Mouse (Mus musculus): ENCODE results near the gene Gm49345. TPM values are rescaled to one million over a fixed set of nuclear protein-coding genes. Genes with fewer than 3 reads are reported as not detected.
"Not testable (repeated sequence)": the region's sequence is repeated elsewhere in the genome, so short reads cannot be mapped to it uniquely, and the experiment has no call there.

The Gm49345 gene
- polyA plus RNA-seq (2015; fragmentation: Nextera tagmentation; extraction: Ambion mirVana), result 0.16 and 0.31 TPM in 2 replicates

- WGBS, result under 1% methylated on average over 19 of the region's 19 CpGs
- H3K4me2 ChIP-seq, result peak within 1 kb of the TSS; percentile 56
- H3K27ac ChIP-seq (replicated peaks), result peak within 1 kb of the TSS; percentile 72
- no peaks in the 10 kb centered on the region for H3K36me3 ChIP-seq
- peak within 1 kb of the TSS; percentile 94 for H3K4me3 ChIP-seq
- no peaks in the 10 kb centered on the region for H3K9me3 ChIP-seq
- H3K27me3 ChIP-seq, result no peaks in the 10 kb centered on the region
- peaks cover 10% of the 10 kb centered on the region for H3K4me1 ChIP-seq (replicated peaks)
- peak within 1 kb of the TSS; percentile 73 for H3K9ac ChIP-seq
- peak; percentile 97 for ATAC-seq (ENCODE audit: low FRiP score, low read depth)
Measured at GRCm38 (mm10) chr13:67637294-67638007, at the start of gene Gm49345, which contains the start of gene Zfp729a. TSS of gene Gm49345 (minus strand) at chr13:67637769. TSS of gene Zfp729a (minus strand) at chr13:67637791.

- no peak for ATAC-seq (ENCODE audit: low FRiP score, low read depth)
- Histone ChIP-seq H3K9me3 (no peaks in the 10 kb centered on the region), H3K27me3 (no peaks in the 10 kb centered on the region), H3K4me2 (no peak within 1 kb of the TSS), H3K9ac (no peak within 1 kb of the TSS), H3K36me3 (no peaks in the 10 kb centered on the region), H3K4me1 (replicated peaks) (peaks cover 9% of the 10 kb centered on the region; the same call in 1 of the 2 replicates), H3K27ac (replicated peaks) (no peak within 1 kb of the TSS), H3K4me3 (no peak within 1 kb of the TSS)
- 82% methylated on average over 4 of the region's 4 CpGs for WGBS
Measured at GRCm38 (mm10) chr13:67686971-67687370, 49.4 kb upstream of the Gm49345 start, which contains the start of gene Zfp738. TSS of gene Zfp738 (minus strand) at chr13:67687071.

- peak overlapping the region; percentile 84 for H3K4me2 ChIP-seq
- peak overlapping the region; percentile 65; the same call in 1 of the 2 replicates for H3K27ac ChIP-seq (replicated peaks)
- H3K4me3 ChIP-seq, result peak overlapping the region; percentile 82
- WGBS, result 66% methylated on average over 2 of the region's 2 CpGs
- not testable (repeated sequence) for H3K9me3 ChIP-seq; H3K36me3 ChIP-seq; H3K27me3 ChIP-seq; H3K4me1 ChIP-seq (replicated peaks)
- H3K9ac ChIP-seq, result peak overlapping the region; percentile 69; the same call in 1 of the 2 replicates
- 0 out of 2 replicates have a peak, but pooled peaks have one; percentile 17 for ATAC-seq (ENCODE audit: low FRiP score, low read depth)
Measured at GRCm38 (mm10) chr13:67683841-67684240, 46.3 kb upstream of the Gm49345 start.

- Histone ChIP-seq H3K4me2 (peak overlapping the region; percentile 84), H3K4me3 (peak overlapping the region; percentile 82), H3K27ac (replicated peaks) (peak overlapping the region; percentile 65), H3K9ac (peak overlapping the region; percentile 69)
- H3K4me1 ChIP-seq (replicated peaks); H3K36me3 ChIP-seq; H3K9me3 ChIP-seq; H3K27me3 ChIP-seq: not testable (repeated sequence)
- ATAC-seq (ENCODE audit: low FRiP score, low read depth), result peak; percentile 100
- 12% methylated on average over 16 of the region's 16 CpGs for WGBS
Measured at GRCm38 (mm10) chr13:67682959-67683735, 45.6 kb upstream of the Gm49345 start.

- Histone ChIP-seq H3K9ac (no peak overlapping the region), H3K9me3 (no peaks in the 10 kb centered on the region), H3K4me2 (no peak overlapping the region), H3K27ac (replicated peaks) (no peak overlapping the region), H3K27me3 (no peaks in the 10 kb centered on the region), H3K4me3 (no peak overlapping the region), H3K36me3 (peaks cover 11% of the 10 kb centered on the region), H3K4me1 (replicated peaks) (no peaks in the 10 kb centered on the region)
- 93% methylated on average over 2 of the region's 2 CpGs for whole genome bisulfite sequencing
- ATAC-seq (ENCODE audit: low FRiP score, low read depth), result no peak
Measured at GRCm38 (mm10) chr13:67674902-67675301, 37.3 kb upstream of the Gm49345 start.

- Histone ChIP-seq H3K4me2 (no peak overlapping the region), H3K27me3 (no peaks in the 10 kb centered on the region), H3K9me3 (no peaks in the 10 kb centered on the region), H3K4me1 (replicated peaks) (no peaks in the 10 kb centered on the region), H3K9ac (no peak overlapping the region), H3K27ac (replicated peaks) (no peak overlapping the region), H3K36me3 (no peaks in the 10 kb centered on the region), H3K4me3 (no peak overlapping the region)
- WGBS, result 41% methylated on average over 3 of the region's 3 CpGs
- ATAC-seq (ENCODE audit: low FRiP score, low read depth), result no peak
Measured at GRCm38 (mm10) chr13:67652496-67652895, 14.9 kb upstream of the Gm49345 start.

- Histone ChIP-seq H3K27me3 (no peaks in the 10 kb centered on the region), H3K9me3 (no peaks in the 10 kb centered on the region), H3K4me3 (0 out of 2 replicates have a peak overlapping the region, but pooled peaks have one; percentile 87), H3K4me1 (replicated peaks) (peaks cover 7% of the 10 kb centered on the region), H3K36me3 (no peaks in the 10 kb centered on the region), H3K4me2 (no peak overlapping the region), H3K27ac (replicated peaks) (no peak overlapping the region), H3K9ac (no peak overlapping the region)
- ATAC-seq (ENCODE audit: low FRiP score, low read depth), result no peak
- WGBS, result 92% methylated on average over 4 of the region's 4 CpGs
Measured at GRCm38 (mm10) chr13:67610108-67610507, 27.5 kb downstream of the Gm49345 start.

- Histone ChIP-seq H3K27me3 (no peaks in the 10 kb centered on the region), H3K9ac (peak within 1 kb of the TSS; percentile 67), H3K4me1 (replicated peaks) (peaks cover 7% of the 10 kb centered on the region), H3K36me3 (no peaks in the 10 kb centered on the region), H3K4me2 (peak within 1 kb of the TSS; percentile 68), H3K27ac (replicated peaks) (peak within 1 kb of the TSS; percentile 83), H3K9me3 (no peaks in the 10 kb centered on the region), H3K4me3 (peak within 1 kb of the TSS; percentile 87)
- peak; percentile 97 for ATAC-seq (ENCODE audit: low FRiP score, low read depth)
- WGBS, result 2% methylated on average over 20 of the region's 20 CpGs
Measured at GRCm38 (mm10) chr13:67609066-67609876, 28.3 kb downstream of the Gm49345 start, which contains the start of gene Zfp729b. TSS of gene Zfp729b (minus strand) at chr13:67609707.

GRCm38 (mm10) chr13:67572591-67573189, 64.9 kb downstream of the Gm49345 start:
- Histone ChIP-seq H3K9me3 (no peaks in the 10 kb centered on the region), H3K36me3 (no peaks in the 10 kb centered on the region), H3K9ac (no peak overlapping the region), H3K4me3 (no peak overlapping the region), H3K4me2 (no peak overlapping the region), H3K27ac (replicated peaks) (no peak overlapping the region), H3K4me1 (replicated peaks) (no peaks in the 10 kb centered on the region), H3K27me3 (no peaks in the 10 kb centered on the region)
- ATAC-seq (ENCODE audit: low FRiP score, low read depth), result no peak
- 79% methylated on average over 5 of the region's 5 CpGs for WGBS

- H3K9ac ChIP-seq, result peak within 1 kb of the TSS; percentile 65
- H3K9me3 ChIP-seq, result no peaks in the 10 kb centered on the region
- no peak for ATAC-seq (ENCODE audit: low FRiP score, low read depth)
- no peaks in the 10 kb centered on the region for H3K27me3 ChIP-seq
- no peaks in the 10 kb centered on the region for H3K36me3 ChIP-seq
- peak within 1 kb of the TSS; percentile 81 for H3K27ac ChIP-seq (replicated peaks)
- H3K4me1 ChIP-seq (replicated peaks), result peaks cover 19% of the 10 kb centered on the region
- peak within 1 kb of the TSS; percentile 69 for H3K4me3 ChIP-seq
- 78% methylated on average over 4 of the region's 4 CpGs for WGBS
- H3K4me2 ChIP-seq, result peak within 1 kb of the TSS; percentile 64
Measured at GRCm38 (mm10) chr13:67553730-67554129, 83.8 kb downstream of the Gm49345 start, which contains the start of gene Zfp748. TSS of gene Zfp748 (minus strand) at chr13:67553830.
